Mouse (Mus musculus) cerebellum, adult (tissue): ENCODE results near the gene Nhsl2.

Experiments used
- ATAC-seq: cut with Nextera tagmentation; 2 replicates; pipeline ENCODE4 v1.9.2; 2017; ENCODE audit warnings: mild to moderate bottlenecking, moderate library complexity, mixed read lengths; ENCODE audit not compliant: insufficient number of reproducible peaks, low FRiP score, low TSS enrichment

The Nhsl2 gene

GRCm38 (mm10) chrX:102037506-102037905, 188.3 kb downstream of the Nhsl2 start:
- ATAC-seq = peak; percentile 85

- ATAC-seq = 0 out of 2 replicates have a peak, but pooled peaks have one; percentile 58
These were observed 192.4 kb downstream of the Nhsl2 start for GRCm38 (mm10) chrX:102041562-102041961.

DNA sequence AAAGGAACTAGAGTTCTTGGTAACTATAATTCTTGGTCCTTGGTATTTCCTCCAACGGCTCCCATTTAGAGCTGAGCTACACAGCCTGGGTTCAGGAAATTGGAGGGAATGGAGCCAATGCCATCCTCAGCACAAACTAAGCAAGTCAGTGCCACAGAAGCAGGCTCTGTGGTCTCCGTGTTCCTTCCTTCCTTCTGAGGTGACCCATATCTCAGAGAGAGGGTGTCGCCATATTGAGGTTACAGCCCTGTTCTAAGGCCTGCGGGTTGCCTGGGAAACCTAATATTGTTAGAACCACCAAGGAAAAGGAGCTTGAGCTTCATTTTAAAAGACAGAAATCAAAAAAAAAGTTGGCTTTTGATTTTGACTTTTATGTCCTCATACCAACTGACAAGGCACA, 193.2 kb downstream of the Nhsl2 start:
- no peak for ATAC-seq

DNA sequence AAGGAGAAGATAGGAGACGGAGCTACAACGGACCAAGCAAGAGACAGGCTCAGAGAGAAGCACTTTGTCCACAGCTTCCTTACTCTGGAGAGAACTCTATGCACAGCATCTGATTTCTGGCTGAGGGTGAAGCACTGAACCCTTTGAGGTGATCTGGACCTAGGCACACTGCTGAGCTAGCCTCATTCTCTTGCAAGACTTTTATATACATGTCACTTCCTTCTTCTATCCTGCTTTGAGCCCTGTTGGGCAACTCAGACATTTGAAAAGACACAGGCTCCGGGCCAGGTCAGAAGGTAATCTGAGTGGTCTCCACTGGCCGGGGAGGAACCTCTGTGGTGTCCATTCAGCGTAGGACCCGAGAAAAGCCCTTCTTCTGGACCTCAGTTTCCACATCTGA, 201.4 kb downstream of the Nhsl2 start:
- no peak for ATAC-seq

DNA sequence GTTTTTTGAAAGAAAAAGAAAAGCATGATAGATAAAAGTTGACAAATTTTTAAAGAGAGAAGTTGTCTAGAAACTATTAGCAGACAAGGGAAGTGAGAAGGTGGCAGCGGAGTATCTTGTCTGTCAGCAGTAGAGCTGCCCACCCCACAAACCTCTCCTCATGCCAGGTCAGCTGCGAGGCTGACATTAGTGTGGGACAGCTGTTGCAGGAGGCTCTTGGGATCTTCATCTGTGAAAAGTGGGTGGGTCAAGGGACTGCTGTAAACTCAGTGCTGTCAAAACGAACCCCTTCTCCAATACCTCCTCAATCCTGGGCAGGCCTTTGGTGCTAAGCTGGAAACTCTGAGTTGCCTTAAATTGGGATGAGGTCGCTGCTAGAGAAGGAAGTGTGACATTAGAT, 202.0 kb downstream of the Nhsl2 start:
- ATAC-seq = no peak

DNA sequence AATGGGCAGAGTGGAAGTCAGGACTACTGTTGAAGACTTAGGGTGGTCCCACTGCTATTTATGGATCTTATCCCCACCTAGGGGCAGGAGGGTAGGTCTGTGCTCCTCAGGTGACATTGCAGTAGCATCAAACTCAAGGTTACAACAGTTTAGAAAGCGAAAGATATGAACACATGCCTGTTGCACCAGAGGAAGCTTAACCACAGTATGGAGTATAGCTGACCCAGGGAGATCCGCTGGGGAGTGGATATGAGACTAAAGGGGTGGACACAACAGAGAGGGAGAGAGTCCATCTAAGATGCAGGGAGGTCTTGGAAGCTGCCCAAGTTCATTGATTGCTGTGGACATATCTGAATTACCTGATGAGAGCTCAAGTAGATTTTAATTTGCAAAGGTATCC, 204.2 kb downstream of the Nhsl2 start:
- ATAC-seq = no peak

DNA sequence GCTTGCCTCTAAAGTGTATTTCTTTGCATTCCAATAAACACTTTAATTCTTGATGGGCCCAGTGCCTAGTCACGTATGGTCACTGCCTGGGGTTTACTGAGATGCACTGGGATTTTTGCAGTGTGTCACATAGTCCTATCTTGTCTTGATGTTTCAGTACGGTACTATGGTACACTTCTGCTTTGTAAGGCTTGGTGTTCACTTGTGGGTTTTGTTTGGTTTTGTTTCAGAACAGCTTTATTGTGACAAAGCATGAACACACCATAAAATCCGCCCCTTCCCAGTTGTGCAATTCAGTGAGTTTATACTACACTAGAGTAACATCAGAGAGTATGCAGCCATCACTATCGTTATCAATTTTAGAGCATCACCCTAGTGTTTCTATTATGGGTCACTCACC, 204.8 kb downstream of the Nhsl2 start:
- ATAC-seq = no peak

- no peak for ATAC-seq
These were observed 210.3 kb downstream of the Nhsl2 start for GRCm38 (mm10) chrX:102059437-102059836.

DNA sequence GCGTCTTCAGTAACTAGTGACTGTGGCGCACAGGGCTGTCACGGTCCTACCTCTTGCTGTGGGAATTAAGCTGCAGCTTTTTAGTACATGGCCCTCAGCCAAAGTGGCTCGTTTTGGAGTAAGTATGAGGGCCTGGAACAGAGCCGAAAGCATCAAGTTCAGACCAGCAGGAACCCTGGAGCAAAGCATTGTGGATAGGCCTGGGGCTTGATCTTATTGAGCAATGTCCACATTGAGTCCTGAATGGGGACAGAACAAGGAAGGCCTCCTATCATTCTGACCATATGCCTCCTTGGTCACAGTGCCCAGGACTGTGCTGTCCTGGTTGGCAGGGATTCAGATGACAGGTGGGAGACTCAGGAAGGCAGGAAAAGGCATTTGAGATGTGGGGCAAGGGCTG, 211.1 kb downstream of the Nhsl2 start:
- peak; percentile 99 for ATAC-seq

DNA sequence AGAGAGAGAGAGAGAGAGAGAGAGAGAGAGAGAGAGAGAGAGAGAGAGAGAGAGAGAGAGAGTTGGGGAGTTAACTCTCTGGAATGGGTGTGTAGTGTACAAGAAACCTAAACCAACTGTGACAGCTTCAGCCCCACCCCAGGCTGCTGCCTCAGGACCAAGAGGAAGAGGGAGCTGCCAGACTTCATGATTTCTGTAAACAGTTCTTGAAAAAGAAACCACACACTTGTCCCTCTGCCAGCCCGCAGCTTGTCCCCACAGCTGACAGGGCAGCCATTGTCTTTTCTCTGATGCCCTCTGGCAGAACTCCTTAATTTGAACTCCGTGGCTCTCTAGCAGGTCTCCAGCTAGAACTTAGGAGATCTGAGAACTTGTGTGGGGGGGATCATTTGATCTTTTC, 211.7 kb downstream of the Nhsl2 start:
- ATAC-seq = no peak

DNA sequence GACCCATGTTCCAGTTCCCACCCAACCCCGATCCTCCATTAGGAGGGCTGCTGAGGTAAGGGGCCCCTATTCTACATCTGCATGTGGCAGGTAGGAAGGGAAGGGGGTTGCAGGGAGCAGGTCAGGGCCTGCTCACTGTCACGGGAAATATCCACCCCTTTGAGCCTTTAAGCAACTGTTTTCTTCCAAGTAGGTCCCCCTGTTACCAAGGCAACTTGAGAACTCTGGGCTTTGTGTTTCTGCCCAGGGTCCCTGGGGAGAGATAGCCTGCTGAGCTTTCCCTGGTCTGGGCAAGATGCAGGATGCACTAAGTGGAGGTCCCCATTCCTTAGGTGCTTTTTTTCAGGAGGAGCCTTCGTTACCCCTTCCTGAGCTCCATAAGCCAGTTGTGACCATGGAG, 214.9 kb downstream of the Nhsl2 start:
- no peak for ATAC-seq

GRCm38 (mm10) chrX:102065213-102065775, 216.1 kb downstream of the Nhsl2 start:
- no peak for ATAC-seq

GRCm38 (mm10) chrX:102066134-102066533, 216.9 kb downstream of the Nhsl2 start:
- no peak for ATAC-seq

- no peak for ATAC-seq
These were observed 217.9 kb downstream of the Nhsl2 start for GRCm38 (mm10) chrX:102067118-102067517.

- no peak for ATAC-seq
These were observed 219.8 kb downstream of the Nhsl2 start for GRCm38 (mm10) chrX:102068811-102069540.

DNA sequence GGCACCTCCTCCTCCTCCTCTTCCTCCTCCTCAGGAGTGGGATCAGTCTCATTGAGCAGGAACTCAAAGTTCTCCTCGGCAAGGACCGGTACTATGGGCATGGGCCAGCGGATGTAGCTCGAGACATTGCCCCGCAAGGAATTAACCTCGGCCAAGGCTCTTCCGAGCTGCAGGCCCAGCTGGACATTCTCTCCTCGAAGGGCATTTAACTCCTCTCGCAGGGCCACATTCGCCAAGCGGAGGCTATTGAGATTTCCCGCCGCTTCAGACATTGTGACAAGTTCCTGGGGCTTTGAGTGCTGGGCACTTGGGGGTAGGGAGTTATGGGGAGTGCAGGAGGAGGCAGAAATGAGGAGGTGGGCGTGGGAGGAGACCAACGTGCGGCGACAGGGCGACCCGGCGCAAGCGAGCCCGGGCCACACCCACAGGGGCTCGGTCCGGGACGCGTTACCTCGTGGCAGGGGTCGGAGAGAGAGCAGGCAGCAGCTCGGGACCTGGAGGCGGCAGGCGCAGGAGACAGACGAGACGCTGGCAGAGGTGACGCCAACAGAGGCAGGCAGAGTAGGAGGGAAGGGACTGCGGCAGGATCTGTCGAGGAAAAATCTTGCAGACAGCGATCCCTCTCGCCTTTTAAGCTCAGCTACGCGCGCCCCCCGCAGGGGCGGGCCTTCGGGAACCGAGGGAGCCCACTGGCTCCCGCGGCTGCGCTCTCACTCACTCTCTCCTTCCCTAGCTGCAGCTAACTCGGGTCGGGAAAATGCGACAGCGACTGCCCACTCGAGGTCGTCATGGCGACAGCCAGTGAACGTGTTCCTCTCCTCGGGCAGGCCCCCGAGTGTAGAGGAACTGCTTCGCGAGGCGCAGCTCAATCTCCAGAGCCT, 221.6 kb downstream of the Nhsl2 start, which contains the start of gene Rtl5:
Rtl5 (minus strand) TSS at position 714 of the 881 bp plus-strand sequence.
- ATAC-seq = peak; percentile 60

GRCm38 (mm10) chrX:102071517-102071916, 222.3 kb downstream of the Nhsl2 start:
- ATAC-seq = no peak

- no peak for ATAC-seq
These were observed 224.6 kb downstream of the Nhsl2 start for GRCm38 (mm10) chrX:102073605-102074325.

GRCm38 (mm10) chrX:102074435-102074834, 225.2 kb downstream of the Nhsl2 start:
- ATAC-seq = no peak

GRCm38 (mm10) chrX:102075158-102075557, 226.0 kb downstream of the Nhsl2 start:
- no peak for ATAC-seq
